Mouse (Mus musculus): Measurements from ENCODE around the gene Rgma. TPM values are rescaled to one million over a fixed set of nuclear protein-coding genes. Genes with fewer than 3 reads are reported as not detected.

The Rgma gene
- polyA plus RNA-seq, 1 experiment from 2014 or later: 19.6 TPM

DNA sequence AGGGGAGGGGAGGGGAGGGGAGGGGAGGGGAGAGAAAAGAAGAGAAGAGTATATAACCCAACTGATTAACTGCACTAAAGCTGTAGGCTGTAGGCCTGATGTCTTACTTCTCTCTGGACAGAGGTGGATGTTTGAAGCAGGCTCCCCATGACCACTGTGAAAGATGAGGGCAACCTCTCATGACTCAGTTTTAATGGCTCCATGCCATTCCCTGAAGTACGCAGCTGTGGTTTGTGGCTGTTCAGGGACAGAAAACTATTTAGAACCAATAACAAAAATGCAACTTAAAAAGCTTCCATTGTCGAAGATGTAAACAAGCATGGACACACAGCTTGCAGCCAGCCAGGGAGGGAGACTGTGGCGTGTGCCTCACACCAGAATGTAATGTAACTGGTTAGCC, 50.9 kb downstream of the Rgma start:
- Histone ChIP-seq H3K27ac (replicated peaks; ENCODE audit: low read depth, low read length) (no peak overlapping the region), H3K4me3 (ENCODE audit: low read depth, low read length) (no peak overlapping the region), H3K4me1 (ENCODE audit: control insufficient read depth, insufficient read depth, low read length) (peaks cover 9% of the 10 kb centered on the region; the same call in 1 of the 2 replicates), H3K36me3 (ENCODE audit: control insufficient read depth, insufficient read depth, low read length) (peaks cover 42% of the 10 kb centered on the region), H3K9ac (ENCODE audit: low read depth, low read length) (no peak overlapping the region), H3K4me2 (ENCODE audit: low read depth, low read length) (no peak overlapping the region), H3K9me3 (ENCODE audit: control insufficient read depth, low read length) (no peaks in the 10 kb centered on the region), H3K27me3 (replicated peaks; ENCODE audit: control insufficient read depth, insufficient read depth, low read length) (no peaks in the 10 kb centered on the region)
- DNase-seq (ENCODE audit: low spot score) (no peak), ATAC-seq (ENCODE audit: low read depth) (no peak)
- WGBS: 79% methylated on average over 3 of the region's 3 CpGs

DNA sequence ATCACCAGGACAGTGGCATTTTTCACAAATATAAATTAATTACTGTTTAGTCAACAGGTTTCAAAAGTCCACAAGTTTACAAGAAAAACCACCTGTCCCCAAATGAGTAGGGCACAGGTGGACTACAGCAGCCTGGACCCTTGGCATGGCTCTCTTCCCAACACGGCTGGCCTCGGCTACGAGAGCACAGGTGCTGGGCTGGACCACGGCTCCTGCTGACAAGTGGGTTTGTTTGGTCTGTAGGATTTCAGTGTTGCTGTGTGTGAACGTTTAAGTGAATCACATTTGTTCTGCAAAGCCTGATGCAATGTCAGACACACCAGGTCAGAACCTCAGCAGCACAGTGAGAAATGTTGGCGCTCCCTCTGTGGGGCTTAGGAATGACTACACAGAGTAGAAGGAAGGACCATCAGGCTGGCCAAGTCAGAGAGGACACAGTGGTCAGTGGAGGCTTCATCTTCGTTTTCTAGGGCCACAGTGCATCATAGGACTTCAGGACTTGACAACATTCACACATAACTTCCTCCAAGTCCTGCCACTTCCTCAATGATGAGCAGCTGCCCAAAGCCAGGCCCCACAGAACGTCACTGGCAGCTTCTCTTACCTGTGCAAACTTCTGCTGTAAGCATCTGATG, 51.6 kb downstream of the Rgma start:
- Histone ChIP-seq H3K27me3 (replicated peaks; ENCODE audit: control insufficient read depth, insufficient read depth, low read length) (no peaks in the 10 kb centered on the region), H3K9me3 (ENCODE audit: control insufficient read depth, low read length) (no peaks in the 10 kb centered on the region), H3K36me3 (ENCODE audit: control insufficient read depth, insufficient read depth, low read length) (peaks cover 46% of the 10 kb centered on the region), H3K9ac (ENCODE audit: low read depth, low read length) (no peak overlapping the region), H3K4me3 (ENCODE audit: low read depth, low read length) (no peak overlapping the region), H3K4me1 (ENCODE audit: control insufficient read depth, insufficient read depth, low read length) (peaks cover 6% of the 10 kb centered on the region; the same call in 1 of the 2 replicates), H3K27ac (replicated peaks; ENCODE audit: low read depth, low read length) (no peak overlapping the region), H3K4me2 (ENCODE audit: low read depth, low read length) (no peak overlapping the region)
- 83% methylated on average over 8 of the region's 8 CpGs for WGBS
- DNase-seq (ENCODE audit: low spot score) (no peak), ATAC-seq (ENCODE audit: low read depth) (no peak)

DNA sequence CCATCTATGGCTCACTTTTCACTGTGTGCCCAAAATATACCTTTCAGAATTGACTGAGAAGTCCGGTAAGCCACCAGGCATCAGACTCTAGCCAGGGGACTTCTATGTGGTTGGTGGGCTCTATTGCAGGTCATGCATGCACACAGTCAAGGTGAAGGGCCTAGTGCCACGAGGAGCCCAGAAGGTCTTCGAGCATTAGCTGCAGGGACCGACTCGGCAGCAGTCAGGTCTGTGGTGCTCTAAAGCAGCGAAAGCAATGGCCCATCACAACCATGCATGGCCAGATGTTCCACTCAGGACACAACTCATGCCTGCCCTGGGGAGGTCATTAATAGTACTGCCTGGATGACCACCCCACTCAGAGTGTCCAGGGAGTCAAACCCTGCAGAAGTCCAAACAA, 52.5 kb downstream of the Rgma start:
- no peak overlapping the region for H3K4me3 ChIP-seq (ENCODE audit: low read depth, low read length)
- peaks cover 49% of the 10 kb centered on the region for H3K36me3 ChIP-seq (ENCODE audit: control insufficient read depth, insufficient read depth, low read length)
- WGBS: 96% methylated on average over 6 of the region's 6 CpGs
- H3K4me2 ChIP-seq (ENCODE audit: low read depth, low read length): no peak overlapping the region
- ATAC-seq (ENCODE audit: low read depth): no peak
- H3K27ac ChIP-seq (replicated peaks; ENCODE audit: low read depth, low read length): no peak overlapping the region
- no peaks in the 10 kb centered on the region for H3K4me1 ChIP-seq (ENCODE audit: control insufficient read depth, insufficient read depth, low read length)
- no peaks in the 10 kb centered on the region for H3K27me3 ChIP-seq (replicated peaks; ENCODE audit: control insufficient read depth, insufficient read depth, low read length)
- H3K9me3 ChIP-seq (ENCODE audit: control insufficient read depth, low read length): no peaks in the 10 kb centered on the region
- H3K9ac ChIP-seq (ENCODE audit: low read depth, low read length): no peak overlapping the region
- no peak for DNase-seq (ENCODE audit: low spot score)

DNA sequence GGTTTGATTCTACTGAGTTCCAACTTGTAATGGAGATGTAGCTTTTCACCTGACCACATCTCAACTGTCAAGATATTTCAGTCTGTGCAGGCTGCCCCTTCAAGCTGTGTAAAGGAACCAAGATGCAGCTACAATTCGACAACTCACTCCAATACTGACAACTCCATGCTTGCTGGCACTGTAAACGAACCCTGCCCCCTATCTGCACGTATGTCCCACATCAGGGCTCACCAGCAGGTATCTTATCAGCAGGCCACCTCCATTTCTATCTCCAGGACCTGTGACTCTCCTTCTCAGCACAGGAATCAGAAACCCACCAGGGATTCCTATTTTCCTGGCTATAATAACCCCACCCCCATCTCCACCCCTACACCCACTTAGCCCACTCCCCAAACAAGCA, 53.2 kb downstream of the Rgma start:
- peaks cover 56% of the 10 kb centered on the region for H3K36me3 ChIP-seq (ENCODE audit: control insufficient read depth, insufficient read depth, low read length)
- H3K4me3 ChIP-seq (ENCODE audit: low read depth, low read length): no peak overlapping the region
- ATAC-seq (ENCODE audit: low read depth) (no peak), DNase-seq (ENCODE audit: low spot score) (no peak)
- H3K9ac ChIP-seq (ENCODE audit: low read depth, low read length): no peak overlapping the region
- H3K4me2 ChIP-seq (ENCODE audit: low read depth, low read length): no peak overlapping the region
- H3K27ac ChIP-seq (replicated peaks; ENCODE audit: low read depth, low read length): no peak overlapping the region
- WGBS: 91% methylated on average over 3 of the region's 3 CpGs
- no peaks in the 10 kb centered on the region for H3K27me3 ChIP-seq (replicated peaks; ENCODE audit: control insufficient read depth, insufficient read depth, low read length)
- no peaks in the 10 kb centered on the region for H3K4me1 ChIP-seq (ENCODE audit: control insufficient read depth, insufficient read depth, low read length)
- H3K9me3 ChIP-seq (ENCODE audit: control insufficient read depth, low read length): no peaks in the 10 kb centered on the region

DNA sequence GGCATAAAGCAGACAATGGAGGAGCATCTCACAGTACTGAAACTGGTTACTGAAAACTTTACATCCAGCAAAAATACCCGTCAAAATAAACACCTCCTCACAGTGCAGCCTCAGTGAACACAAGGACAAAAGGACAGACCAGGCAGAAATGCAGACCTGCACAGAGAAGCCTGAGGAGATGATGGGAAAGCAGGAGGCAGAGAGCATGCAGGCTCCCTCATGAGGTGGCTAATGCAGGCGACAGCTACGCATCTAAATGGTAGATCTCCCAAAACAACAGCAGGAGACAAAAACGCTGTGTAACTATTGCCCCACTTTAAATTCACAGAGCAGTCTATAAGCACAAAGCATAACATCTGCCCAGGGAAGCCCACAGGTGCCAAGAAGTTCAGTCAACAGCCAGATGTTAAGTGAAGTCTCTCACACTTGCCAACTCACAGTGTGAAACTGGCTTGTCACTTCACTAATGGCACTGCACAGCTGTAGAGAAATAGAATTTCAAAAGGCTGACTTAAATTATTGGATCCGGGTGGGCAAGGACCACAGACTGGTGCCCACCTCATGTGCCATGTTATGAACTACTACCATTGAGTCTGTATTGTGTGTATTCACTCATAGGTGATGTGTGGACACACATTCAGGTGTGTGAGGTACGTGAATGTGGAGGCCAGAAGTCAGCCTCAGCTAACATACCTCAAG, 58.5 kb downstream of the Rgma start:
- H3K27ac ChIP-seq (replicated peaks; ENCODE audit: low read depth, low read length): no peak overlapping the region
- no peak overlapping the region for H3K9ac ChIP-seq (ENCODE audit: low read depth, low read length)
- peaks cover 86% of the 10 kb centered on the region for H3K36me3 ChIP-seq (ENCODE audit: control insufficient read depth, insufficient read depth, low read length)
- H3K4me1 ChIP-seq (ENCODE audit: control insufficient read depth, insufficient read depth, low read length): no peaks in the 10 kb centered on the region
- DNase-seq (ENCODE audit: low spot score) (no peak), ATAC-seq (ENCODE audit: low read depth) (no peak)
- H3K4me3 ChIP-seq (ENCODE audit: low read depth, low read length): no peak overlapping the region
- H3K27me3 ChIP-seq (replicated peaks; ENCODE audit: control insufficient read depth, insufficient read depth, low read length): no peaks in the 10 kb centered on the region
- WGBS: 80% methylated on average over 6 of the region's 6 CpGs
- H3K4me2 ChIP-seq (ENCODE audit: low read depth, low read length): no peak overlapping the region
- H3K9me3 ChIP-seq (ENCODE audit: control insufficient read depth, low read length): no peaks in the 10 kb centered on the region

DNA sequence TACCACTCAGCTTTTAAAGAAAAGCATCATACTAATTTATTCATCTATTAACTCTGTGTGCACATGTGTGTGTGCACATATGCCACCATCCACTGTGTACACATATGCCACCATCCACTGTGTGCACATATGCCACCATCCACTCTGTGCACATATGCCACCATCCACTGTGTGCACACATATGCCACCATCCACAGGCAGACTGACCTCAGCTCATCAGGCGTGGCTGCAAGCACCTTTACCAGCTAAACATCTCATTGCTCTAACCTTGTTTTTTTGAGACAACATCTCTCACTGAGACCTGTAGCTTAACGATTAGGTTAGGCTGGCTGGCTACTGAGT, 59.0 kb downstream of the Rgma start:
- Histone ChIP-seq H3K9ac (ENCODE audit: low read depth, low read length) (no peak overlapping the region), H3K4me3 (ENCODE audit: low read depth, low read length) (no peak overlapping the region), H3K9me3 (ENCODE audit: control insufficient read depth, low read length) (no peaks in the 10 kb centered on the region), H3K4me2 (ENCODE audit: low read depth, low read length) (no peak overlapping the region), H3K36me3 (ENCODE audit: control insufficient read depth, insufficient read depth, low read length) (peaks cover 86% of the 10 kb centered on the region), H3K4me1 (ENCODE audit: control insufficient read depth, insufficient read depth, low read length) (no peaks in the 10 kb centered on the region), H3K27me3 (replicated peaks; ENCODE audit: control insufficient read depth, insufficient read depth, low read length) (no peaks in the 10 kb centered on the region), H3K27ac (replicated peaks; ENCODE audit: low read depth, low read length) (no peak overlapping the region)
- ATAC-seq (ENCODE audit: low read depth) (no peak), DNase-seq (ENCODE audit: low spot score) (no peak)
- WGBS: 93% methylated on average over 2 of the region's 2 CpGs

DNA sequence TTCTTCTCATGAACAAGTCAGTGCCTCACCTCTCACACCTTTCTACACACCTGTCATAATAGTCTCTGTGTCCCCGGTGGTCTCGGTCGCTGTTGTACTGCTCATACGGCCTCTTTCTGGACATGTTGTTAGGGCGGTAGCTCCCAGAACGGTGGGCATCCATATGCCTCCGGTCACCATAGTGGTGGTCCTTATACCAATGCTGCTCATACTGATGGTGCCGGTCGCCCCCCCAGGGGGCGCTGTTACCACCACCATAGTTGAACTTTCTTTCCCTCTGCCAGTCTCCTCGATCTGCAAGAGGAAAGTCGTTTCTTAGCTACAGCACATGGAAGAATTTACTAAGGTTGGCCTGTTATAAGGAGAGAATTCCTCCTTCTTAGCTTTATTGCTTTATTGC, 60.4 kb downstream of the Rgma start:
- WGBS: 80% methylated on average over 12 of the region's 12 CpGs
- no peak overlapping the region for H3K4me2 ChIP-seq (ENCODE audit: low read depth, low read length)
- no peaks in the 10 kb centered on the region for H3K9me3 ChIP-seq (ENCODE audit: control insufficient read depth, low read length)
- no peak overlapping the region for H3K9ac ChIP-seq (ENCODE audit: low read depth, low read length)
- no peaks in the 10 kb centered on the region for H3K27me3 ChIP-seq (replicated peaks; ENCODE audit: control insufficient read depth, insufficient read depth, low read length)
- DNase-seq (ENCODE audit: low spot score) (no peak), ATAC-seq (ENCODE audit: low read depth) (no peak)
- H3K4me1 ChIP-seq (ENCODE audit: control insufficient read depth, insufficient read depth, low read length): no peaks in the 10 kb centered on the region
- H3K4me3 ChIP-seq (ENCODE audit: low read depth, low read length): no peak overlapping the region
- H3K36me3 ChIP-seq (ENCODE audit: control insufficient read depth, insufficient read depth, low read length): peaks cover 86% of the 10 kb centered on the region
- no peak overlapping the region for H3K27ac ChIP-seq (replicated peaks; ENCODE audit: low read depth, low read length)

DNA sequence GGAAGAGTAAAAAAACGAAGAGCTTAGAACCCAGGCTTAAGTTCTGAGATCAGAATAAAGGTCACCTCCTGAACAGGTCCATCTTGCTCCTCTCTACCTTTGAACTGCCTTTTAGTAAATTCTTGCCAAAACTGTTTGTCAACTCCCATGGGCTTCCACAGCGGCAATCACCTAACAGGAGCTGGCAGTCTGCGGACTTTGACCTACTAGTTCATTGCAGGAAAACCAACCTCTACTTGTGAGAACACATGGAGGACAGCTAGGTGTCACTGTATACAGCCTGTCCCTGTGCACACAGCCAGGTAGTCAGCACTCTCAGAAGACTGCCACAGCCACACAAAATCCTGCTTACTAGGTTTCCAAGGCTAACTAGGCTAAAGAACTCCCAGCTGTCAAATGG, 66.5 kb downstream of the Rgma start:
- Histone ChIP-seq H3K9ac (ENCODE audit: low read depth, low read length) (no peak overlapping the region), H3K4me1 (ENCODE audit: control insufficient read depth, insufficient read depth, low read length) (no peaks in the 10 kb centered on the region), H3K27ac (replicated peaks; ENCODE audit: low read depth, low read length) (no peak overlapping the region), H3K4me2 (ENCODE audit: low read depth, low read length) (no peak overlapping the region), H3K36me3 (ENCODE audit: control insufficient read depth, insufficient read depth, low read length) (peaks cover 98% of the 10 kb centered on the region), H3K4me3 (ENCODE audit: low read depth, low read length) (no peak overlapping the region), H3K27me3 (replicated peaks; ENCODE audit: control insufficient read depth, insufficient read depth, low read length) (no peaks in the 10 kb centered on the region), H3K9me3 (ENCODE audit: control insufficient read depth, low read length) (no peaks in the 10 kb centered on the region)
- 89% methylated on average over 3 of the region's 3 CpGs for WGBS
- no peak for ATAC-seq (ENCODE audit: low read depth)
- DNase-seq (ENCODE audit: low spot score): no peak

DNA sequence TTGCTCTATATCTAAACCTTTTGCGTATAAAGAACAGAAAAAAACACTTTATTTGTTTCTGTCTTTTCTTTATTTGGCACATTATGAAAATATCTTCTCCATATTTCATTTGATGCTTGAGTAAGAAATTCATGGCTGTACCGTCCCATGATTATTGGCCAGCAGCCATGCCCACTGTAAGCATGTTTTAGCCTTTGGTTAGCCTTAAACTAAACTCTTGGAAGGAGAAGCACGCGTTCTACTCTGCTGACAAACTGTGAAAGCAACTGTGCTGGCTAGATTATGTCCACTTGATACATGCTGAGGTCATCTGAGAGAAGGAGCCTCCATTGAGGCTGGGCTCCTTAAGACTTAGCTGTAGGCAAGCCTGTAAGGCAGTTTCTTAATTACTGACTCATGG, 66.9 kb downstream of the Rgma start:
- H3K9me3 ChIP-seq (ENCODE audit: control insufficient read depth, low read length): no peaks in the 10 kb centered on the region
- 90% methylated on average over 4 of the region's 4 CpGs for WGBS

More for the DNA sequence above, 66.9 kb downstream of the Rgma start:
- no peak overlapping the region for H3K27ac ChIP-seq (replicated peaks; ENCODE audit: low read depth, low read length)
- H3K4me2 ChIP-seq (ENCODE audit: low read depth, low read length): no peak overlapping the region
- no peaks in the 10 kb centered on the region for H3K4me1 ChIP-seq (ENCODE audit: control insufficient read depth, insufficient read depth, low read length)
- ATAC-seq (ENCODE audit: low read depth): no peak
- H3K36me3 ChIP-seq (ENCODE audit: control insufficient read depth, insufficient read depth, low read length): peaks cover 98% of the 10 kb centered on the region
- DNase-seq (ENCODE audit: low spot score): no peak
- H3K27me3 ChIP-seq (replicated peaks; ENCODE audit: control insufficient read depth, insufficient read depth, low read length): no peaks in the 10 kb centered on the region
- no peak overlapping the region for H3K4me3 ChIP-seq (ENCODE audit: low read depth, low read length)
- no peak overlapping the region for H3K9ac ChIP-seq (ENCODE audit: low read depth, low read length)

Data from embryonic facial prominence, embryonic 14.5 days (tissue).